Mouse (Mus musculus): Measurements from ENCODE around the gene S1pr5. TPM values are rescaled to one million over a fixed set of nuclear protein-coding genes. Genes with fewer than 3 reads are reported as not detected.
A peak's percentile ranks its signal among the peaks of the same experiment; 100 is the strongest.

S1pr5 gene
- not detected in 2 replicates for polyA plus RNA-seq (2012)

DNA sequence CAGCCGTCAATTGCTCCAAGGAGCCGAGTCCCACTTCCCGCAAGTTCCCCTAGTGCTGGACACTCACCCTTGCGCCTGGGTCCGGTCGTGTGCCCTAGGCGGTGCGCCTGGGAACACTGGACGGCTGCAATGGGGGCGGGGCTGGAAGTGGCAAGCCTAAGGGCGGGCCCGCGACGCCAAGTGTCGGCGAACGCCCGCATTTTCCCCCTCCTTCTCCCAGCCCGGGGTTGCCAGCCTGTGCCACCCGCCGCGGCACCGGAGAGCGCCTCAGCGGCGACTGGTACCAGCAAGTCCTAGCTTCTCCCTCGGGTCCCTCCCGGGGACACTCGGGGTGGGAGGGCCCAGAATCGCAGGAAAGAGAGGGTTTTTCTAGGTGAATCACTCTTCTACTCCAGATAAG is at the start of gene S1pr5:
Gene S1pr5, minus strand, starts transcription at position 118 of the 400 bp plus-strand sequence.
- no peak for TF ChIP-seq GATA1 (IDR thresholded peaks at IDR 0.05; ENCODE audit: low read length)

DNA sequence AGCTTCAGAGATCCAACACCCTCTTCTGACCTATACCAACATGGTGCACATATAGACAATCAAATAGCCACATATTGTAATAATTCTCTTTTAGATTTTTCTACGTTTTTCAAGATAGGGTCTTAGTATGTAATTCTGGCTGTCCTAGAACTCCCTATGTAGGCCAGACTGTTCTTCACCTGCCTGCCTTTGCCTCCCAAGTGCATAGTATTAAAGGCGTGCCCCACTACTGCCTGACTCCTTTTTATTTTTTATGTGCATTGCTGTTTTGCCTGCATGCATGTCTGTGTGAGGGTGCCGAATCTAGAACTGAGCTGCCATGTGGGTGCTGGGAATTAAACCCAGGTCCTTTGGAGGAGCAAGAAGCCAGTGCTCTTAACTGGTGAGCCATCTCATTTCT is 44.0 kb upstream of the S1pr5 start:
- no peak for TF ChIP-seq GATA1 (IDR thresholded peaks at IDR 0.05; ENCODE audit: low read length)

DNA sequence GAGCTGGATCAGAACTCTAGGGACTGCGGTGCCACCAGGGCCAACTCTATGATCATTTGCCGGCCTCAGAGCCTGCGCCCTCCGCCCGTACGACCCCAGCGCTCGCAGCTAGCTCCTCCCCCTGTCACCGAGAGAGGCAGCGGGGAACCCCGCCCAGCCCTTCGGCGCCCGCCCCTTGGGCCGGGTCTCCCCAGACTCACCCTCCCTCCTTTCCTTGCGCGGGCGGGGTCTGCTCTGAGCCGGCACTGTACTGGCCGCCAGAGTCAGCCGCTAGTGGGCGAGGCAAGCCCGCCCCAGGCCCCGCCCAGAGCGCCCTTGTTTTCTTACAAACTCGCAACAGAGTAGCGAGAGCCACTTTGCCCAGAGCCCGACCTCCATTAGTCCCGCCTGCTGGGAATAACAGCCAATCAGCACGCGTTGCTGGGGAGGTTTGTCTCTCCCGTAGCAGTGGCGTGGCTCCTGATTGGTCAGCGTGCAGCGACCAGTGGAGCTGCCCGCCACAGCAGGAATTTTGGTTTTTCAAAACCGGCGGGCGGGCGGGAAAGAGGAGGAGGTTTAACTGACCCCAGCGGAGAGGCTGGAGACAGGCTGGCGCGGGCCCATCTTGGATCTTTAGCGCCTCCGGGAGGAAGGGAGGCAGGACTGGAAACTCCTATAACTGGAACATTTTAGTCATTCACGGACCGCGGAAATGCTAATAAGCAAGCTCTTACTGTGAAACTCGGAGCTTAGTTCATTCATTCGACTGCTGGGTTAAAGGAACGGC is 43.0 kb upstream of the S1pr5 start, which contains the start of gene Cdkn2d:
Gene Cdkn2d, minus strand, starts transcription at position 386 of the 766 bp plus-strand sequence.
- no peak for TF ChIP-seq GATA1 (IDR thresholded peaks at IDR 0.05; ENCODE audit: low read length)

DNA sequence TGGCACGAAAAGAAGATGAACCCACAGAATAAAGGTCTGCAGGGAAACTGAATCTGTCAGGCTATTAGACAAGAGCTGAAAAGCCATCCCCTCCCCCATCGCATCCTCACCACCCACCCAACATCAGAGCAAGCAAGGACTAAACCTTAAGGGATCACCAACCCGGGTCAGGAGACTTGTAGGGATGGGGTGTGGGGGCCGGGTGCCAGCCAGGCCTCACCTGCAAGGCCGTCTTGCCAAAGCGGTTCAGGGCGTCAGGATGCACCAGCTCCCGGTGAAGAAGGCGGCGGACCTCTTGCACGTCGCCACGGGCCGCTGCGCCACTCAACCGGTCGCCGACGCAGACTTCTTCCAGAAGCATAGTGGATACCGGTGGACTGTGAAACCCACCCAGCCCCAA is 42.3 kb upstream of the S1pr5 start:
- no peak for TF ChIP-seq GATA1 (IDR thresholded peaks at IDR 0.05; ENCODE audit: low read length)

DNA sequence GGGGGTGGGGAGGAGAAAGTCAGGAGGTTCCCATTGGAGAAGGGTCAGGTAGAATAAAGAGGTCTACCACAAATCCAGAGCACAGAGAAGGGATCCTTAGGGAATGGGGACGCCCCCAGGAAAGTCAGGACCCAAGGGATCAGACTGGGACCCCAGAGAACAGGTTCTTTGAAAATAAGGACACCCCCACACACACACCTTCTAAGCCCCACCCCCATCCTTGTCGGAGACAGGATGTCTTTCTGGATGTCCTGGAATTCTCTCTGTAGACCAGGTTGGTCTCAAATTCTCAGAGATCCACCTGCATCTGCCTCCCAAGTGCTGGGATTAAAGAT is 41.1 kb upstream of the S1pr5 start:
- TF ChIP-seq GATA1 (IDR thresholded peaks at IDR 0.05; ENCODE audit: low read length): no peak

DNA sequence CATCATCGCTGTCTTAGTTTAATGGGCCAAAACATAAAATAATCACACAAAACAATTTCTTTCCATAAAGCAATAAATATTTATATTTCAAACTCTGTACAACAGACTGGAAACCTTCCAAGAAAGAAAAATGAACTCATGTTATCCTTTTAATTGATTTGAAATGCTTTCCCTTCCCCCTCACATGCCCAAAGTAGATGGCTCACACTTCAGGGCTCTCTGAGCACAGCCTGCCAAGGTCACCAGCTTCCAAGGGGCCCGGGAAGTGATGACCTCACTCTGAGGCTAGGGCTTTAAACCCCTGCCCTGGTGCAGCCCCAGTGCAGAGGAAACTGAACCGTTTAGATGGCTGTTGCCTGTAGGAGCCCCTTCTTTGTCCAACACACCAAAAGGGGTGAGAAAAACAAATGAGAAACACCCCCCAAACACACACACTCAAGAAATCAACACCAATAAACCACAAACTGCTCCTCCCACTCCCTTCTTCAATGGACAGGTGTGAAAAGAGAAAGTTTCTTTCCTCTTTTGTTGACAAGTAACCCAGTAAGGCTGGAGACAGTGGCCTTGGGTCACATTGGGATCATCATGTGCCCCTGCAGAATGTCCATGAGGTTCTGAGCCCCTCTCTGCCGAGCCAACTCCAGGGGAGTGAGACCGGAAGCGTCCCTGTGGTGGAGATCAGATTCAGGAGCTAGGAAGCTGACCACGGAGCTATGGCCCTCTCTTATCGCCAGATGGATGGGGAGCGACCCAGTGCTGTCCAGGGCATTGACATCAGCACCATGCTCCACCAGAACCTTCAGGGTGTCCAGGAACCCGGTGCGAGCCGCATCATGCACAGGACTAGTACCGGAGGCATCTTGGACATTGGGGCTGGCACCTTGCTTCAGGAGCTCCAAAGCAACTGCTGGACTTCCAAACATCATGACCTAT is 40.4 kb upstream of the S1pr5 start:
- no peak for TF ChIP-seq GATA1 (IDR thresholded peaks at IDR 0.05; ENCODE audit: low read length)

DNA sequence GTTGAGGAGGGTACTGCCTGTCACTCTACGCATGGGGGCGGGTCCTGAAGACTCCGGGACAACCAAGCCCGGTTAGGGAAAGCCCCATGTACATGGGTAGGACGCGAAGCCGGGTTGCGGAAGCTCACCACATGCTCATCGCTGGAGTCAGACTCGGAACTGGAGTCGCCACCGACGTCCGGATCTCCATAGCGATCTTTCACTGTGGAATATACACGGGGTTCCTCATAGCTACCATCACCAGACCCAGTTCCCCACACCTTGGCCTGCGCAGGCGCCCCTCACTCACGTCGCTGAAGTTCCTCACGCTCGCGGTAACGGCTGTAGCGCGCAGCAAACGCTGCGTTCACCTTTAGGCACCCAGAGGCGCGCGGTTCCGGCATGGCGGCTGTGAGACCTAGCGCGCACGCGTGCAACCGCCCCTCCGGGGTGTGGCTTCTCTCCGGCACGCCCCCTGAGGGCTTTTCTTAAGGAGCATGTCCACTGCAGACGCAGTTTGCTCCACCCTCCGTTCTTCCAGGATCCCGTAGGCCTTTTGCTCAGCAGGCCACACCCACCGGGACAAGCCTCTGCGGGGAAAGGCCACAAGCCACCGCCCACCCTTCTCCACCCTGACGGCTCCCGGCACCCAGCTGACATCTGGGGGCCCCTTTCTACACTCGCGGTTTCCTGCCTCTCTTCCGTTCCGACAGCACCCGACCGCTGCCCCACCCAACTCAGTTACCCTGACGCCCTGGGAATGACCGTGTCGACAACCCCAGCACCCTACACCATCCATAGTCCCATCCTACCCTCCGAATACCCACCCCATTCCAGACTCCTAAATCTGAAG is 39.5 kb upstream of the S1pr5 start, which contains the start of gene Kri1:
Gene Kri1, minus strand, starts transcription at position 399 of the 832 bp plus-strand sequence.
- TF ChIP-seq GATA1 (IDR thresholded peaks at IDR 0.05; ENCODE audit: low read length): no peak

DNA sequence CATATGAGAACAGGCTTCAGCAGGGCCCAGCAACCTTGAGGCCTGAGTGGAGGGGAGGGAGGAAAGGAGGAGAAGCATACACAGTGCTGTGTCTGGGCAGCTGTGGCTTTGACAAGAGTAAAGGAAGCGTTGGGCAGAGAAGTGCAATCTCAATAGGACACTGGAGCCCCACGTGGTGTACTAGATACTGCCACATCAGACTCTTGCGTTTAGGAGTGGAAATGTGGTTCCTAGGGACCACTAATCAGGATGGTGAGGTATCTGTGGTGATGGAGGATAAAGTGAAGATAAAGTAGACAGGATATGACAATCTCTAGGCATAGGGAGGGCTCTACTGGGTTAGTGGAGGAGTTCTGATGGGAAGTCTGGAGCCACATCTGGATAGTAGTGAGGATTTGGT is 38.5 kb upstream of the S1pr5 start:
- TF ChIP-seq GATA1 (IDR thresholded peaks at IDR 0.05; ENCODE audit: low read length): peak; percentile 77

DNA sequence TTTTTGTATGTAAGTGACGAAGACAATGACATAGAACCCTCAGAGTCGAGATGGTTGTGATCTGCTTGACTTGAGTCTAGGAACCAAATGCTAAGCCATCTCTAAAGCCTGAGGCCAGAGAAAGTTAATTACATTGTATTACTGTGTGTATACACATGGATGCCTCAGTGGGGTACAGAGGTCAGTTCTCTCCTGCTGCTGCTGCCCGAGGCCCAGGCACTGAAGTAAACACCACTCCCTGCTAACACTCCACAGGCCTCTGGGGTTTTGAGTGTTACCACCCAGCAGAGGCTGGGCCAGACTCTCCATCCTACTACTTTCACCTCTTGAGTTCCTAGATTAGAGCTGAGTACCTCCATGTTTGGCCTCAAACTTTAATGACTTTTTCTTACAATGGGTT is 35.8 kb upstream of the S1pr5 start:
- no peak for TF ChIP-seq GATA1 (IDR thresholded peaks at IDR 0.05; ENCODE audit: low read length)

DNA sequence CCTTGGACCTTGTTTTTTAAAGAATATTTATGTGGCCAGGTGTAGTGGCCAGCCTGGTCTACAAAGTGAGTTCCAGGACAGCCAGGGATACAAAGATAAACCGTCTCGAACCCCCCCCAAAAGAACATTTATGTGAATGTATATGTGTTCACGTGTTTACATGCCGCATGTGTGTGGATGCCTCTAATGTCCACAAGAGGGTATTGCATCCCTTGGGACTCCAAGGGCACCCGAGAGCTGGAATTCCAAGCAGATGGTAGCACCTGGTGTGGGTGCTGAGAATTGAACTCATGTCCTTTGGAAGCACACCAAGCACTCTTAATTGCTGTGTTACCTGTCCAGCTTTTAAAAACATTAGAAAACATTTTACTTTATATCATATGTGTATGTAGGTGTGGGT is 35.3 kb upstream of the S1pr5 start:
- no peak for TF ChIP-seq GATA1 (IDR thresholded peaks at IDR 0.05; ENCODE audit: low read length)

DNA sequence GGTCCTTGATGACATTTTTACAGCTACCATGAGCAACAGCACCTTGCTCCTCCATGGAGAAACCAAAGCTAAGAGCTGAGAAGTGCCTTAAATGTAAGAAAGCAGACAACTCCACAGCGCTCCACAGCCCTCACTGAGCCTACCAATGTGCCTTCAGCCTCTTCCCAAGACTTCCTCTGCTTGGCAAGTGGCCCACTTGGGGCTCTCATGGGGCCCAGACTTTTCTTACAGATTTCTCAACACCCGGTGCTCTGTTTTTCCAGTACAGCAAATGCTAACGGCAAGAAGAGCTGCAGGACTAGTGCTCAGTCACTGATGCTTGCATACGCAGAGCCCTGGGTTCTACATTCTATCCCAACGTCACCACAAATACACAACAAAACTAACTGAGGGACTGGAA is 29.5 kb upstream of the S1pr5 start:
- no peak for TF ChIP-seq GATA1 (IDR thresholded peaks at IDR 0.05; ENCODE audit: low read length)

DNA sequence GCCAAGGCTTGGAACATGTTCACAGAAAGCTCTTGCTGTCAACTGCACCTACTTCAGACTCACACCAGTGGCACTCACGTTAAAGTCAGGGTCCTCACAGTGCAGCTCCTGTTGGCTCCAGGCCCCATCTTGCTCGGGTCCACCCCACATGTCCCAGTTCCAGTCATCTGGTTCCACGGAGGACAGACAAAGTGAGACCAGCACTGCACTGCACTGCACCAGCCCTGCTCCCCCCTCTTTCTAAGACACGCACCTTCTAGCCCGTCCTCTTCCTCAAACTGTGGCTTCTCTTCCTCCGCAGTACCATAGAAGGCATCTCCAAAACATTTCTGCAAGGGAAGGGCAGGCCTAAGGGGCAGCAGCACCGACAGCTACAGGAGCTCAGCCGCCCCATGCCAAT is 28.1 kb upstream of the S1pr5 start:
- TF ChIP-seq GATA1 (IDR thresholded peaks at IDR 0.05; ENCODE audit: low read length): no peak

DNA sequence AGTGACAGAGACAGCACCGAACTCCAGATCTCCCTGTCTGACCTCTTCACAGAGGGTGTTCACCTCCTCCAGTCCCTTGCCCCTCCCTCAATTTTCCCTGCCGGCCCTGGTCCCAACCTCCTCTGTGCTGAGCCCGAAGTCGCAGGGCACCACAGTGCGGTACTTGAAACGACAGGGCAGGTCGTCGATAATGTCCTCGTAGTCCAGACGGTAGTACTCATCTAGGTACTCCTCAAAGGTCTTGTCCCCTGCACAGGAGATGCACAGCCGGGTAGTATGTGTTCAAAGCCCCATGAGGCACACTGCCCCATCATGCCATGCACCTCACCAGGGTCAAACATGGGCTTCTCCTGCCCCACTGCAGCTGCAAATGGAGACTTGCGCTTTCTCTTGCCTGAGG is 27.5 kb upstream of the S1pr5 start:
- no peak for TF ChIP-seq GATA1 (IDR thresholded peaks at IDR 0.05; ENCODE audit: low read length)

DNA sequence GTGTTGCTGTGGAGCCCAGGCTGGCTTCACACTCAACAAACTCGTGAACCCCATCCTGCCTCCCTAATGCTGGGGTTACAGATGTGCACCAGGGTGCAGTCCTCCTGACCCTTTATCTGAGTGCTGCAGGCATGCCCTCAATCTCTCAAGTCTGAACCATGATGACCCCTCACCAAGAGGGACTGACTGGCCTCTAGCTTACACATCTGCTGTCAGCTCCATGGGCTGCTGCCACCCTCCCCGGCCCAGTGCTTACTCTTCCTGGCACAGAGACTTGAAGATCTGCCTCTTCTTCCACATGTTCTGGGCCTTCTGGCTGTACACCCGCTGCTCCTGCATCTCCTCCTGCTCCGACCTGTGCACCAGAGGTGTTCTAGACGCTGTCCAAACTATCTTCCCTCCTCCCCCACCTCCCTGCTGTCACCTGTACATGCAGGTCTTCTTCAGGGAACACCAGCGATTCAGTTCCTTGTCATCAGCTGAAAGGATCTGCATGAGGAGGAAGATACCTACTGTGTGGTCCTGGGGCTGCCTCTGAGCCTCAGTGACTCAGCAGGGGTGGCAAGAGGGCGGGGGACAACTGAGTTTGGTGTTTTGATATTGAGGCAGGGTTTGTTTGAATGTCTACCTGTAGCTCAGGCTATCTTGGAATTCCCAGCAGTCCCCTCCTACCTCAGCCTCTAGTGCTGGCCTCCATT is 26.9 kb upstream of the S1pr5 start:
- no peak for TF ChIP-seq GATA1 (IDR thresholded peaks at IDR 0.05; ENCODE audit: low read length)

DNA sequence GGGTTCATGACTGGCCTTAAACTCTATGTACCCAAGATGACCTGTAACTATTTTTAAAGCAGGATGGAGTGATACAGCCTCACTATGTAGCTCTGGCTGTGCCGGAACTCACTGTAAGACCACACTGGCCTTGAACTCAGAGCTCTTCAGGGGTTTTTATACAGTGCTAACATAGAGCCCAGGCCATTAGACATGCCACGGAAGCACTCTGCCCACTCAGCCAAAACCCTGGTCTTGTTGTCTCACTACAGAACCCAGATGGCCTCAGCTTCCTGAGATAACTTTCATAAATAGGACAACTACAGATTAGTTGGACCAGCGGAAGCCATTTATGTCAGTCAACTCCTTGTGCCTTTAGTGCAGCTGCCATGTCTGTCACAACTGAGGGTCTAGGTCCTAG is 26.1 kb upstream of the S1pr5 start:
- no peak for TF ChIP-seq GATA1 (IDR thresholded peaks at IDR 0.05; ENCODE audit: low read length)

Measured in G1E-ER4 (cell line).